Mouse (Mus musculus) stomach, postnatal 0 days (tissue): ENCODE data around the gene 1700008O03Rik. TPM values are rescaled to one million over a fixed set of nuclear protein-coding genes. Genes with fewer than 3 reads are reported as not detected.
A peak's percentile ranks its signal among the peaks of the same experiment; 100 is the strongest.

Experiments used
- ATAC-seq: fragments of 200-750 bp; cut with Nextera tagmentation; 2 replicates; pipeline ENCODE4 v1.8.0; 2017; ENCODE audit not compliant: low FRiP score, low TSS enrichment
- DNase-seq: peaks from one replicate; pipeline ENCODE4 v3.0.0-alpha.2; 2016; ENCODE audit warnings: low spot score
- H3K27ac ChIP-seq: fragments of 300-500 bp; sonication (generic); replicated peaks from 2 replicates; pipeline ENCODE4 v1.5.1; 2014; ENCODE audit warnings: mild to moderate bottlenecking, control low read depth
- H3K27me3 ChIP-seq: fragments of 300-500 bp; sonication (generic); 2 replicates; pipeline ENCODE4 v1.6.1; 2014; ENCODE audit warnings: low read length; ENCODE audit not compliant: control insufficient read depth, insufficient read depth
- H3K36me3 ChIP-seq: fragments of 300-500 bp; sonication (generic); 2 replicates; pipeline ENCODE4 v1.6.1; 2014; ENCODE audit warnings: low read length, mixed read lengths; ENCODE audit not compliant: control insufficient read depth, insufficient read depth
- H3K4me1 ChIP-seq: fragments of 300-500 bp; sonication (generic); replicated peaks from 2 replicates; pipeline ENCODE4 v1.6.1; 2014; ENCODE audit warnings: antibody characterized with exemption; ENCODE audit not compliant: control insufficient read depth, insufficient read depth
- H3K4me2 ChIP-seq: fragments of 300-500 bp; sonication (generic); replicated peaks from 2 replicates; pipeline ENCODE4 v1.6.1; 2014; ENCODE audit warnings: low read depth, mild to moderate bottlenecking, control low read depth, moderate library complexity
- H3K4me3 ChIP-seq: fragments of 300-500 bp; sonication (generic); 2 replicates; pipeline ENCODE4 v1.5.1; 2014; ENCODE audit warnings: low read depth, low read length, control low read depth
- H3K9ac ChIP-seq: fragments of 300-500 bp; sonication (generic); 2 replicates; pipeline ENCODE4 v1.6.1; 2014; ENCODE audit warnings: mild to moderate bottlenecking, low read length, control low read depth, mixed read lengths
- H3K9me3 ChIP-seq: fragments of 300-500 bp; sonication (generic); 2 replicates; pipeline ENCODE4 v1.6.1; 2016; ENCODE audit warnings: low read length; ENCODE audit not compliant: control insufficient read depth
- CTCF ChIP-seq: IDR thresholded peaks from 2 replicates; pipeline ENCODE4 v1.5.1; 2016; ENCODE audit warnings: antibody characterized with exemption, low read depth, mild to moderate bottlenecking, moderate library complexity
- EP300 ChIP-seq: optimal IDR thresholded peaks from 2 replicates; pipeline ENCODE3; 2016; ENCODE audit warnings: antibody characterized with exemption
- WGBS: fragments of 180-500 bp; shearing (Covaris S2); extraction: QIAGEN DNeasy Blood & Tissue Kit; methylation state at CpG from one replicate; pipeline ENCODE4 v1.1.7; 2014; 5-methylcytosine and 5-hydroxymethylcytosine counted together
- polyA plus RNA-seq: library from polyadenylated mRNA; unstranded; fragments of >200 nt; fragmentation: Nextera tagmentation; extraction: Ambion mirVana; gene quantifications from 2 replicates; pipeline ENCODE4 v1.2.1, GENCODE M21; 2015

The 1700008O03Rik gene
- polyA plus RNA-seq, 1 experiment from 2014 or later = 0.68 TPM

DNA sequence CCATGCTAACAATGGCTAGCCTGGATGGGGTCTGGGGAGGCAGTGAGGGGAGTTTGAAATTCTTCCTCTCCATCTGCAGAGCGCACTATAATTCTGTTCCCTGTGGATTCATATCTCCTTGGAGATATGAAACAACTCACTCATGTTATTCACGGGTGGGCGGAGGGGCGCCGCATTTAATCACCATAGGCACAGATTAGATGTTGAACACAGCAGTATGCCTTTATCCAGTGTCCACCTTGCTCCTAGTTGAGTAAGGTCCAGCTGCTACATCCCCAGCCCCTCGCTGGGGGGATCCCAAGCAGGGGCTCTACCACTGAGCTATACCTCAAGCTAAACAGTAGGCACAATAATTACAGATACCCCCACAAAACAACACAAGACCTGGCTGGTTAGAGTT, 30.2 kb downstream of the 1700008O03Rik start:
- Histone ChIP-seq H3K36me3 (no peaks in the 10 kb centered on the region), H3K9ac (no peak overlapping the region), H3K9me3 (no peaks in the 10 kb centered on the region), H3K27me3 (peaks cover 34% of the 10 kb centered on the region), H3K27ac (no peak overlapping the region), H3K4me1 (no peaks in the 10 kb centered on the region), H3K4me2 (no peak overlapping the region), H3K4me3 (no peak overlapping the region)
- ATAC-seq = no peak
- no peak for DNase-seq
- TF ChIP-seq EP300 (no peak), CTCF (no peak)
- WGBS = 70% methylated on average over 6 of the region's 6 CpGs

DNA sequence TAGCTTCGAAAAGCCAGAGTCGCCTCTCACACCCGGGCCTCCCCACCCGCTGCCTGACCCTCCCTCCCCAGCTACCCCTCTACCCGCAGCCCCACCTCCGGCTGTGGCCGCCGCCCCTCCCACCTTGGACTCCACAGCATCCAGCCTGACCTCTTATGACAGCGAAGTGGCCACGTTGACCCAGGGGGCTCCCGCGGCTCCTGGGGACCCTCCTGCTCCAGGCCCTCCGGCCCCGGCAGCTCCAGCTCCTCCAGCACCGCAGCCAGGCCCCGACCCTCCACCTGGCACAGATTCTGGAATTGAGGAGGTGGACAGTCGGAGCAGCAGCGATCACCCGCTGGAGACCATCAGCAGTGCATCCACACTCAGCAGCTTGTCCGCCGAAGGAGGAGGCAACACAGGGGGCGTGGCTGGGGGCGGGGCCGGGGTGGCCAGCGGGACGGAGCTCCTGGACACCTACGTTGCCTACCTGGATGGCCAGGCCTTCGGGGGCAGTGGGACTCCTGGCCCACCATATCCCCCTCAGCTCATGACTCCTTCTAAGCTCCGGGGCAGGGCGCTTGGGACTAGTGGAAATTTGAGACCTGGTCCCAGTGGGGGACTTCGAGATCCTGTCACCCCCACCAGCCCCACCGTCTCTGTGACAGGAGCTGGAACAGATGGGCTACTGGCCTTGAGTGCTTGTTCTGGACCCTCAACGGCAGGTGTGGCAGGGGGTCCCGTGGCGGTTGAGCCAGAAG, 31.8 kb downstream of the 1700008O03Rik start:
- no peak overlapping the region for H3K9ac ChIP-seq
- WGBS = 3% methylated on average over 33 of the region's 35 CpGs
- peak; percentile 70 for DNase-seq
- H3K4me1 ChIP-seq = no peaks in the 10 kb centered on the region
- H3K9me3 ChIP-seq = no peaks in the 10 kb centered on the region
- H3K4me2 ChIP-seq = no peak overlapping the region
- H3K4me3 ChIP-seq = no peak overlapping the region
- peaks cover 34% of the 10 kb centered on the region for H3K27me3 ChIP-seq
- H3K27ac ChIP-seq = no peak overlapping the region
- 0 out of 2 replicates have a peak, but pooled peaks have one; percentile 31 for ATAC-seq
- TF ChIP-seq CTCF (no peak), EP300 (no peak)
- H3K36me3 ChIP-seq = no peaks in the 10 kb centered on the region

DNA sequence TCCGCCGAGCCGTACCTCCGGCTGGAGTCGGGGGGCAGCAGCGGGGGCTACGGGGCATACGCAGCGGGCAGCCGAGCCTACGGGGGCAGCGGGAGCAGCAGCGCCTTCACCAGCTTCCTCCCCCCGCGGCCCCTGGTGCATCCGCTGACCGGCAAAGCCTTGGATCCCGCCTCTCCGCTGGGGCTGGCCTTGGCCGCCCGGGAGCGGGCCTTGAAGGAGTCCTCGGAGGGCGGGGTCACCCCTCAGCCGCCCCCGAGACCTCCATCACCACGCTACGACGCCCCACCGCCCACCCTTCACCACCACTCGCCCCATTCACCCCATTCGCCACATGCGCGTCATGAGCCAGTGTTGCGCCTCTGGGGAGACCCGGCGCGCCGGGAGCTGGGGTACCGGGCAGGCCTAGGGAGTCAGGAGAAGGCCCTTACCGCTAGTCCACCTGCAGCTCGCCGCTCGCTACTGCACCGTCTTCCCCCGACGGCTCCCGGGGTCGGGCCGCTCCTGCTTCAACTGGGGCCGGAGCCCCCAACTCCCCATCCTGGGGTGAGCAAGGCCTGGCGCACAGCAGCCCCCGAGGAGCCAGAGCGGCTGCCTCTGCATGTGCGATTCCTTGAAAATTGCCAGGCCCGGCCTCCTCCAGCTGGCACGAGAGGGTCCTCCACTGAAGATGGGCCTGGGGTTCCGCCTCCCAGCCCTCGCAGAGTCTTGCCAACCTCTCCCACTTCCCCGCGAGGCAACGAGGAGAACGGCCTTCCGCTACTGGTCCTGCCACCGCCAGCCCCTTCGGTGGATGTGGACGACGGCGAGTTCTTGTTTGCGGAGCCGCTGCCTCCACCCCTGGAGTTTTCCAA, 32.6 kb downstream of the 1700008O03Rik start:
- no peak for TF ChIP-seq CTCF
- no peak for TF ChIP-seq EP300
- Histone ChIP-seq H3K27me3 (peaks cover 34% of the 10 kb centered on the region), H3K9ac (no peak overlapping the region), H3K27ac (no peak overlapping the region), H3K4me1 (no peaks in the 10 kb centered on the region), H3K4me2 (no peak overlapping the region), H3K4me3 (no peak overlapping the region), H3K36me3 (no peaks in the 10 kb centered on the region), H3K9me3 (no peaks in the 10 kb centered on the region)
- no peak; the same call in 1 of the 2 replicates for ATAC-seq
- WGBS = 3% methylated on average over 57 of the region's 71 CpGs
- no peak for DNase-seq

DNA sequence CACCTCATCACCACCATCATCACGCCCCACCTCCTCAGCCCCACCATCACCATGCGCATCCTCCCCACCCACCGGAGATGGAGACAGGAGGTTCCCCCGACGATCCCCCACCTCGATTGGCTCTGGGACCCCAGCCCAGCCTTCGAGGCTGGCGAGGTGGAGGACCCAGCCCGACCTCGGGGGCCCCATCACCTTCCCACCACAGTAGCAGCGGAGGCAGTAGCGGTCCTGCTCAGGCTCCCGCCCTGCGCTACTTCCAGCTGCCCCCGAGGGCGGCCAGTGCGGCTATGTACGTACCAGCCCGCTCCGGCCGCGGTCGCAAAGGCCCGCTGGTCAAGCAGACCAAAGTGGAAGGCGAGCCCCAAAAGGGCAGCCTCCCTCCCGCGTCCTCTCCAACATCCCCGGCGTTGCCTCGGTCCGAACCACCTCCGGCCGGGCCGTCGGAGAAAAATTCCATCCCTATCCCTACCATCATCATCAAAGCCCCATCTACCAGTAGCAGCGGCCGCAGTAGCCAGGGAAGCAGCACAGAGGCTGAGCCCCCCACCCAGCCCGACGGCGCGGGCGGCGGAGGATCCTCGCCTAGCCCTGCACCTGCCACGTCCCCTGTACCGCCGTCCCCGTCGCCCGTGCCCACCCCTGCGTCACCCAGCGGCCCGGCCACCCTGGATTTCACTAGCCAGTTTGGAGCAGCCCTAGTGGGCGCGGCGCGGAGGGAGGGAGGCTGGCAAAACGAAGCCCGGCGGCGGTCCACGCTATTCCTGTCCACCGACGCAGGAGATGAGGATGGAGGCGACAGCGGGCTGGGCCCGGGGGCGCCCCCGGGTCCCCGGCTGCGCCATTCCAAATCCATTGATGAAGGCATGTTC, 33.5 kb downstream of the 1700008O03Rik start:
- WGBS = 7% methylated on average over 67 of the region's 71 CpGs
- no peak overlapping the region for H3K27ac ChIP-seq
- no peak for ATAC-seq
- no peaks in the 10 kb centered on the region for H3K36me3 ChIP-seq
- DNase-seq = no peak
- peaks cover 30% of the 10 kb centered on the region for H3K27me3 ChIP-seq
- no peaks in the 10 kb centered on the region for H3K4me1 ChIP-seq
- H3K9ac ChIP-seq = no peak overlapping the region
- no peaks in the 10 kb centered on the region for H3K9me3 ChIP-seq
- no peak overlapping the region for H3K4me2 ChIP-seq
- H3K4me3 ChIP-seq = no peak overlapping the region
- TF ChIP-seq CTCF = no peak

DNA sequence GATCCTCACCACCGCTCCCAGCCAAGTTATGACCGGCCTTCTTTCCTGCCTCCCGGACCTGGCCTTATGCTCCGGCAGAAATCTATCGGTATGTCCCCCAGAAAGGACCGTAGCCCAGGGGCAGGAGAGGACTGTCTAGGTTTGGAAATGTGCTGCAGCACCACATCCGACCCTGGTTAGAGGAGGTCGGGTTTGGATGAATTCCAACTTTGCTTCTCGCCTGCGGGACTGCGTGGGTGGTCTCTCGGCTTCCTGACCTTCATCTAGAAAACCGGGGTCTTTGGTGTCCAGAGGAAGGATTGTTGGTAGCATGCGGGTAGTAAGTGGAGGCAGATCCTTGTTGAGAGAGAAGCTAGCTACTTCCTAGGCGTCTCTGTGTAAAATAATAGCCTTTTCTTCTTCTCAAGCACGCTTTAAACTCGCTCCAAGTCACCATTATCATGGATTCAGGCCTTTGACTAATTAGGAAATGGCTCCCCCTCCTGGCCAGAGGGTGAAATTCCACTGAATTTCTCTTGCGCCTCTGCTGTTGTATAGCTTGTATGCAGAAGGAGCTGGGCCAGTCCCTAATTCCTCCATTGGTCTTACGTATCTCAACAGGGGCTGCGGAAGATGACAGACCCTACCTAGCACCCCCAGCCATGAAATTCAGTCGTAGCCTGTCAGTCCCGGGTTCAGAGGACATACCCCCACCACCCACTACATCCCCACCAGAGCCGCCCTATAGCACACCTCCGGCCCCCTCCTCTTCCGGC, 34.5 kb downstream of the 1700008O03Rik start:
- Histone ChIP-seq H3K4me1 (no peaks in the 10 kb centered on the region), H3K4me3 (peak overlapping the region; percentile 23), H3K27ac (no peak overlapping the region), H3K4me2 (peak overlapping the region; percentile 50), H3K9ac (peak overlapping the region; percentile 38; the same call in 1 of the 2 replicates), H3K36me3 (no peaks in the 10 kb centered on the region), H3K27me3 (peaks cover 30% of the 10 kb centered on the region), H3K9me3 (no peaks in the 10 kb centered on the region)
- TF ChIP-seq EP300 (no peak), CTCF (peak; percentile 94)
- peak; percentile 55; the same call in 1 of the 2 replicates for ATAC-seq
- peak; percentile 80 for DNase-seq
- 4% methylated on average over 25 of the region's 25 CpGs for WGBS
